Mouse (Mus musculus) mouse trophoblast stem cell (cell line): Measurements from ENCODE around the gene Trdmt1.
"Not testable (repeated sequence)": the region's sequence is repeated elsewhere in the genome, so short reads cannot be mapped to it uniquely, and the experiment has no call there.

ENCODE experiments used
- in situ Hi-C, 2 experiments: fragments of 300-500 bp; cut with MseI, MboI; formaldehyde crosslinking; loops; 2 replicates in 1 of 2; 3 replicates in 1 of 2; pipeline ENCODE4 v1.15.1; 2025

Gene Trdmt1

GRCm38 (mm10) chr2:13544193-13544824, at the start of gene Trdmt1:
TSS of gene Trdmt1 (minus strand) at chr2:13544668.
- in situ Hi-C loops: no loop called here

- in situ Hi-C loops: no loop called here
Measured at GRCm38 (mm10) chr2:13593328-13593727, 48.9 kb upstream of the Trdmt1 start.

- in situ Hi-C loops: not testable (repeated sequence)
Measured at GRCm38 (mm10) chr2:13583746-13584145, 39.3 kb upstream of the Trdmt1 start.

- in situ Hi-C loops: no loop called here
Measured at GRCm38 (mm10) chr2:13582184-13582583, 37.7 kb upstream of the Trdmt1 start.

GRCm38 (mm10) chr2:13579991-13580390, 35.5 kb upstream of the Trdmt1 start:
- in situ Hi-C loops: no loop called here

- in situ Hi-C loops: no loop called here
Measured at GRCm38 (mm10) chr2:13579315-13579714, 34.8 kb upstream of the Trdmt1 start.

GRCm38 (mm10) chr2:13578473-13579152, 34.1 kb upstream of the Trdmt1 start:
- in situ Hi-C loops: no loop called here

- in situ Hi-C loops: no loop called here
Measured at GRCm38 (mm10) chr2:13577399-13577798, 32.9 kb upstream of the Trdmt1 start.

GRCm38 (mm10) chr2:13575926-13576325, 31.5 kb upstream of the Trdmt1 start:
- in situ Hi-C loops: no loop called here

GRCm38 (mm10) chr2:13575287-13575801, 30.9 kb upstream of the Trdmt1 start:
- in situ Hi-C loops: no loop called here

GRCm38 (mm10) chr2:13574801-13575150, 30.3 kb upstream of the Trdmt1 start:
- in situ Hi-C loops: no loop called here

- in situ Hi-C loops: no loop called here
Measured at GRCm38 (mm10) chr2:13574066-13574800, 29.8 kb upstream of the Trdmt1 start.

GRCm38 (mm10) chr2:13573408-13574065, 29.1 kb upstream of the Trdmt1 start, which contains the start of gene Vim:
TSS of gene Vim (plus strand) at chr2:13573927.
- in situ Hi-C loops: no loop called here

- in situ Hi-C loops: no loop called here
Measured at GRCm38 (mm10) chr2:13572647-13573407, 28.4 kb upstream of the Trdmt1 start.

- in situ Hi-C loops: no loop called here
Measured at GRCm38 (mm10) chr2:13572101-13572553, 27.7 kb upstream of the Trdmt1 start.

- in situ Hi-C loops: no loop called here
Measured at GRCm38 (mm10) chr2:13570122-13570521, 25.7 kb upstream of the Trdmt1 start.

- in situ Hi-C loops: no loop called here
Measured at GRCm38 (mm10) chr2:13560396-13560795, 15.9 kb upstream of the Trdmt1 start.

- in situ Hi-C loops: no loop called here
Measured at GRCm38 (mm10) chr2:13559729-13560128, 15.3 kb upstream of the Trdmt1 start.

GRCm38 (mm10) chr2:13559303-13559702, 14.8 kb upstream of the Trdmt1 start:
- in situ Hi-C loops: no loop called here

GRCm38 (mm10) chr2:13558607-13559262, 14.3 kb upstream of the Trdmt1 start:
- in situ Hi-C loops: no loop called here
